Mouse (Mus musculus) myocyte (in vitro differentiated cells): ENCODE measurements around the gene Pnpla2.

Experiments
- CEBPB ChIP-seq: IDR thresholded peaks from 2 replicates; pipeline ENCODE4 v1.6.1; 2011; ENCODE audit warnings: mild to moderate bottlenecking, moderate library complexity; ENCODE audit not compliant: poor library complexity, insufficient read depth, severe bottlenecking
- E2F4 ChIP-seq: IDR thresholded peaks from one replicate; pipeline ENCODE4 v1.6.1; 2011; ENCODE audit warnings: mild to moderate bottlenecking, control low read depth, moderate library complexity; ENCODE audit not compliant: insufficient read depth
- MAX ChIP-seq: IDR thresholded peaks from one replicate; pipeline ENCODE4 v1.6.1; 2011; ENCODE audit warnings: low read depth, mild to moderate bottlenecking, control low read depth
- MYOD1 ChIP-seq, 3 experiments: IDR thresholded peaks; one replicate each; pipeline ENCODE4 v1.6.1; 2011; ENCODE audit warnings: control low read depth in 2 of 3, low read depth in 2 of 3, mild to moderate bottlenecking in 2 of 3, moderate library complexity in 1 of 3; ENCODE audit not compliant: insufficient read length in 2 of 3, control insufficient read depth in 1 of 3
- MYOG ChIP-seq, 3 experiments: IDR thresholded peaks; one replicate each; pipeline ENCODE4 v1.6.1; 2011; ENCODE audit warnings: control low read depth in 2 of 3, low read depth in 2 of 3, mild to moderate bottlenecking in 2 of 3; ENCODE audit not compliant: insufficient read length in 2 of 3, control insufficient read depth in 1 of 3, insufficient read depth in 1 of 3
- POLR2A ChIP-seq: IDR thresholded peaks from one replicate; pipeline ENCODE4 v1.6.1; 2011; ENCODE audit warnings: low read depth, mild to moderate bottlenecking, control low read depth, moderate library complexity; ENCODE audit not compliant: insufficient read length

DNA sequence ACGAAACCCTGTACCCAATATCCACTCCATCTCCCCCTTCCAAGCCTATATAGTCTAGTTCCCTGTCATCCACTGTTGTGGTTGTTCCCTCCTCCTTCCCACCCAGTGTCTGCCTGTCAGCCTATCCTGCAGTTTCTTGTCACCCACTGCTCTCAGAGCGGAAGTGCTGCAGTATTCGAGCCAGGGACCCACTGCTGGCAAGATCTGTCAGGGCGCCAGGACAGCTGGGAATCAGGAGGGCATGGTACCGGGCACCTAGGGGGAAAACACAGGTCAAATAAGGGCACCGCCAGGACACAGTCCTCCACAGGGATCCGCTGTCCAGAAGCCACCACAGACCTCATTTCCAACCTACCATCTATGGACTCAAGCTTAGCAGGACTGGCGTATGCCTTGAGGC is 44.4 kb upstream of the Pnpla2 start:
- TF ChIP-seq E2F4 (no peak), MYOD1 (IDR thresholded peaks at IDR 0.05; ENCODE audit: control insufficient read depth in 1 of 3, insufficient read length in 2 of 3, low read depth in 2 of 3) (no peak), CEBPB (no peak), POLR2A (no peak), MYOG (IDR thresholded peaks at IDR 0.05; ENCODE audit: control insufficient read depth in 1 of 3, insufficient read depth in 1 of 3, insufficient read length in 2 of 3, low read depth in 2 of 3) (no peak), MAX (no peak)
